Mouse (Mus musculus) midbrain, embryonic 15.5 days (tissue): Measurements from ENCODE around the gene Gm21800. TPM values are rescaled to one million over a fixed set of nuclear protein-coding genes. Genes with fewer than 3 reads are reported as not detected.
"Not testable (repeated sequence)": the region's sequence is repeated elsewhere in the genome, so short reads cannot be mapped to it uniquely, and the experiment has no call there.

Source experiments
- ATAC-seq: fragments of 200-750 bp; cut with Nextera tagmentation; replicated peaks from 2 replicates; pipeline ENCODE4 v1.8.0; 2017; ENCODE audit warnings: moderate TSS enrichment
- H3K27ac ChIP-seq: fragments of 300-500 bp; sonication (generic); 2 replicates; pipeline ENCODE4 v1.5.1; 2015; ENCODE audit warnings: mild to moderate bottlenecking, inconsistent platforms
- H3K27me3 ChIP-seq: fragments of 300-500 bp; sonication (generic); replicated peaks from 2 replicates; pipeline ENCODE4 v1.6.1; 2015; ENCODE audit warnings: inconsistent platforms
- H3K36me3 ChIP-seq: fragments of 300-500 bp; sonication (generic); replicated peaks from 2 replicates; pipeline ENCODE4 v1.6.1; 2015; ENCODE audit warnings: inconsistent platforms
- H3K4me1 ChIP-seq: fragments of 300-500 bp; sonication (generic); 2 replicates; pipeline ENCODE4 v1.6.1; 2015; ENCODE audit warnings: inconsistent platforms
- H3K4me2 ChIP-seq: fragments of 300-500 bp; sonication (generic); 2 replicates; pipeline ENCODE4 v1.6.1; 2015; ENCODE audit warnings: inconsistent platforms, mild to moderate bottlenecking, moderate library complexity
- H3K4me3 ChIP-seq: fragments of 300-500 bp; sonication (generic); 2 replicates; pipeline ENCODE4 v1.5.1; 2015; ENCODE audit warnings: mild to moderate bottlenecking, inconsistent platforms
- H3K9ac ChIP-seq: fragments of 300-500 bp; sonication (generic); 2 replicates; pipeline ENCODE4 v1.6.1; 2015; ENCODE audit warnings: mild to moderate bottlenecking, inconsistent platforms
- H3K9me3 ChIP-seq: fragments of 300-500 bp; sonication (generic); 2 replicates; pipeline ENCODE4 v1.6.1; 2016; ENCODE audit warnings: inconsistent platforms
- WGBS: fragments of 180-500 bp; shearing (Covaris S2); methylation state at CpG from one replicate; pipeline ENCODE4 v1.1.7; 2015; ENCODE audit warnings: mixed read lengths; 5-methylcytosine and 5-hydroxymethylcytosine counted together
- polyA plus RNA-seq: library from polyadenylated mRNA; unstranded; fragments of >200 nt; fragmentation: Nextera tagmentation; extraction: Ambion mirVana; gene quantifications from 2 replicates; pipeline ENCODE4 v1.2.1, GENCODE M21; 2015

Gm21800 gene
- polyA plus RNA-seq, result not detected in 2 replicates

DNA sequence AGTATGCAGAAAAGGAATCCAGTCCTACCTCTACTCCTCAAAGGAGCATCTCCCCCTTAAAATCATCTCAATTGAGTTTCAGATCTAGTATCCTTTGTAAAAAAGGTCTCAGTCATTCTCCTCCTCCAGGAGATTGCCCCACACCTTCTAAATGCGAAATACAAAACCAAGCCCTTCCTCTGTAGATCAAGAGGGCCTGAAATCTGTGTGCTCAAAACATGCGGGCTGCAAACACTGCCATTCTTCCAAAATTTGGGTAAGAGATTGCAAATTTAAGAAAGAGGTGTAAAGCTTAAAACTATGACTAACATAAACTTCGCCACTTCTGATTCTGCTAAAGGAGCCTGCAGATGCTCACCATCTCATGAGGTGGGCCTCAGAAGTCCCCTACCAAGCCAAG is at the start of gene Gm21800:
Gm21800 (plus strand) TSS at position 301 of the 400 bp plus-strand sequence.
- not testable (repeated sequence) for H3K9me3 ChIP-seq, H3K4me1 ChIP-seq, ATAC-seq, H3K27ac ChIP-seq, H3K36me3 ChIP-seq, H3K9ac ChIP-seq, H3K27me3 ChIP-seq, H3K4me2 ChIP-seq, H3K4me3 ChIP-seq
- WGBS, result 67% methylated on average over 2 of the region's 3 CpGs
